Mouse (Mus musculus): Measurements from ENCODE around the gene Cdk19. TPM values are rescaled to one million over a fixed set of nuclear protein-coding genes. Genes with fewer than 3 reads are reported as not detected.

Cdk19 gene
- total and polyA plus RNA-seq, 2 experiments from 2014 or later: 3.9 to 11.8 TPM

DNA sequence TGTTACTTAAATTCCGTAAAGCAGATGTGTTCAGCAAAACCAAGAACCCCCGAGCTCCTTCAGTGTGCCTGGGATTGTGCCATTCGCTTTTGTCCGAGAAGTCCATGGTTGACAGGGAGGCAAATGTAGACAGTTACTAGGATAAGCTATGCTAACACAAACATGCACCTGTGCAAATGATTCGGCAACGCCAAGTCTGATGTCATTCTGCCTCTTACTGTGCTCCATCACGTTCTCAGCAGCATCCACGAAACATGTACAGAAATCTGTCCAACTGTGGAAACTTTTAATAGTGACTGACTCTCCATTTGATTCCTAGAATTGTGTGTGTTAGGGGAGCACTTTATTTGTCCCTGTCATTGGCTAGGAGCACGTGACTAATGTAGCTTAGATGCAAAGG, 93.0 kb downstream of the Cdk19 start:
- no peak for DNase-seq (ENCODE audit: low spot score)
- Histone ChIP-seq H3K36me3 (ENCODE audit: insufficient read depth, low read length) (no peaks in the 10 kb centered on the region), H3K27me3 (ENCODE audit: insufficient read depth, low read length) (no peaks in the 10 kb centered on the region), H3K4me1 (ENCODE audit: insufficient read depth, low read length) (no peaks in the 10 kb centered on the region), H3K9me3 (ENCODE audit: low read length) (no peaks in the 10 kb centered on the region), H3K9ac (replicated peaks; ENCODE audit: low read length, poor library complexity, severe bottlenecking) (no peak overlapping the region), H3K27ac (ENCODE audit: low read depth, low read length) (no peak overlapping the region), H3K4me3 (ENCODE audit: low read depth, low read length) (no peak overlapping the region), H3K4me2 (ENCODE audit: low read depth, low read length, poor library complexity, severe bottlenecking) (no peak overlapping the region)
- WGBS: 90% methylated on average over 9 of the region's 9 CpGs
- no peak for TF ChIP-seq CTCF (IDR thresholded peaks at IDR 0.05)
- ATAC-seq (ENCODE audit: low FRiP score): no peak

DNA sequence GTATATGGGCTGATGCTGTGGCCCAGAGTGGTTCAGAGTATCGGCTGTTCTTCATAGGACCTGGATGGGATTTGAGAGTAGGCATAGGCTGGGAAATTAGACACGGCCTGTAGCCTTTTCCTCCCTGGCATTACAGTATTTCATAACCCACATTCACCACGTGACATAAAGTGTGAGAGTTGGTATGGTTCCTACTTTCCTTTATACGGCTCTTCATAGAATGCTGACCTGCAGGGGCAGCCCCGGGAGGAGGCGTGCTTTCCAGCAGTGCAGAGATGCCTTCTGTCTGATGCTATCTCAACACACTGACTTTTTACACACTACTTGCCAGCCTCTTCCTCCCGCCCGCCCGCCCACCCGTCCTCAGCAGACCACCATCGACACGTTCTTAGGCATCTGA, 96.0 kb downstream of the Cdk19 start:
- Histone ChIP-seq H3K4me1 (ENCODE audit: insufficient read depth, low read length) (no peaks in the 10 kb centered on the region), H3K9me3 (ENCODE audit: low read length) (no peaks in the 10 kb centered on the region), H3K9ac (replicated peaks; ENCODE audit: low read length, poor library complexity, severe bottlenecking) (no peak overlapping the region), H3K27ac (ENCODE audit: low read depth, low read length) (no peak overlapping the region), H3K27me3 (ENCODE audit: insufficient read depth, low read length) (no peaks in the 10 kb centered on the region), H3K4me3 (ENCODE audit: low read depth, low read length) (no peak overlapping the region), H3K4me2 (ENCODE audit: low read depth, low read length, poor library complexity, severe bottlenecking) (no peak overlapping the region), H3K36me3 (ENCODE audit: insufficient read depth, low read length) (no peaks in the 10 kb centered on the region)
- no peak for TF ChIP-seq CTCF (IDR thresholded peaks at IDR 0.05)
- ATAC-seq (ENCODE audit: low FRiP score): no peak
- WGBS: 85% methylated on average over 12 of the region's 12 CpGs
- no peak for DNase-seq (ENCODE audit: low spot score)

DNA sequence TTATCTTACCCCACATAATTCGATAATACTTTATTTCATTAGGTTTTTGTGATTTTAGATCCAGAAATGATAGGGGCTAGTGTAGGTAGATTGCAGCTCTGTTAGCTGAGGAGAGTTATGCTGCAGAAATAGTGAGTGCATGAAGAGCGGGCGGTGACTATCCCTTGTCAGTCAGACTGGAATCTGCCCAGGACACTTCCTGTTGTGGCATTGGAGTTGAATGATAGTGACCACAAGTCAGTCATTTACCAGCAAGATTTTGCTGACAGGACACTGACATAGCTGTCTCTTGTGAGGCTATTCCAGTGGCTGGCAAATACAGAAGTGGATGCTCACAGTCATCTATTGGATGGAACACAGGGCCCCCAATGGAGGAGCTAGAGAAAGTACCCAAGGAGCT, 97.8 kb downstream of the Cdk19 start:
- ATAC-seq (ENCODE audit: low FRiP score): no peak
- H3K4me2 ChIP-seq (ENCODE audit: low read depth, low read length, poor library complexity, severe bottlenecking): no peak overlapping the region
- H3K36me3 ChIP-seq (ENCODE audit: insufficient read depth, low read length): no peaks in the 10 kb centered on the region
- no peaks in the 10 kb centered on the region for H3K9me3 ChIP-seq (ENCODE audit: low read length)
- no peak overlapping the region for H3K27ac ChIP-seq (ENCODE audit: low read depth, low read length)
- no peaks in the 10 kb centered on the region for H3K27me3 ChIP-seq (ENCODE audit: insufficient read depth, low read length)
- no peak overlapping the region for H3K4me3 ChIP-seq (ENCODE audit: low read depth, low read length)
- WGBS: 96% methylated on average over 3 of the region's 3 CpGs
- H3K9ac ChIP-seq (replicated peaks; ENCODE audit: low read length, poor library complexity, severe bottlenecking): no peak overlapping the region
- DNase-seq (ENCODE audit: low spot score): no peak
- no peaks in the 10 kb centered on the region for H3K4me1 ChIP-seq (ENCODE audit: insufficient read depth, low read length)
- TF ChIP-seq CTCF (IDR thresholded peaks at IDR 0.05): no peak

DNA sequence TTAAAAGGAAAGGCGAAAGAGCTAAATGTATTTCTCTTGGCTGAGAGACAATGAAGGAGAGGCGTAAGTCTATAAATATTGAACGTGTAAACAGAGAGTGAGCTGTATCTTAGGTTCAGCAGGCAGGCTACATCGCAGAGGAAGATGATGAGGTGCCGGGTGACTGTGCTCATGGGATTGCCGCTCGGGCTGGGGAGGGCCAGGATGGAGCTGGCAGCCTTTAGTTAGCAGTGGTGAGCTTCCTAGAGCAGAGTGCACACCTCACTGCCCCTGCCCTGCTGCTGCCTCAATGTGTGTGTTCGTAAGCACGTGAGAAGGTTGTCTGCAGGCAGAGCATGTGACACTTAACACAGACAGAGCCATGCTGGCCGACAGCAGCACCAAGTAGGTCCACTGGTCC, 101.4 kb downstream of the Cdk19 start:
- H3K4me3 ChIP-seq (ENCODE audit: low read depth, low read length): no peak overlapping the region
- H3K36me3 ChIP-seq (ENCODE audit: insufficient read depth, low read length): no peaks in the 10 kb centered on the region
- ATAC-seq (ENCODE audit: low FRiP score) (no peak), DNase-seq (ENCODE audit: low spot score) (no peak)
- 77% methylated on average over 10 of the region's 10 CpGs for WGBS
- no peak overlapping the region for H3K4me2 ChIP-seq (ENCODE audit: low read depth, low read length, poor library complexity, severe bottlenecking)
- H3K9ac ChIP-seq (replicated peaks; ENCODE audit: low read length, poor library complexity, severe bottlenecking): no peak overlapping the region
- H3K27ac ChIP-seq (ENCODE audit: low read depth, low read length): no peak overlapping the region
- TF ChIP-seq CTCF (IDR thresholded peaks at IDR 0.05): no peak
- H3K4me1 ChIP-seq (ENCODE audit: insufficient read depth, low read length): no peaks in the 10 kb centered on the region; the same call in 1 of the 2 replicates
- H3K27me3 ChIP-seq (ENCODE audit: insufficient read depth, low read length): no peaks in the 10 kb centered on the region
- no peaks in the 10 kb centered on the region for H3K9me3 ChIP-seq (ENCODE audit: low read length)

DNA sequence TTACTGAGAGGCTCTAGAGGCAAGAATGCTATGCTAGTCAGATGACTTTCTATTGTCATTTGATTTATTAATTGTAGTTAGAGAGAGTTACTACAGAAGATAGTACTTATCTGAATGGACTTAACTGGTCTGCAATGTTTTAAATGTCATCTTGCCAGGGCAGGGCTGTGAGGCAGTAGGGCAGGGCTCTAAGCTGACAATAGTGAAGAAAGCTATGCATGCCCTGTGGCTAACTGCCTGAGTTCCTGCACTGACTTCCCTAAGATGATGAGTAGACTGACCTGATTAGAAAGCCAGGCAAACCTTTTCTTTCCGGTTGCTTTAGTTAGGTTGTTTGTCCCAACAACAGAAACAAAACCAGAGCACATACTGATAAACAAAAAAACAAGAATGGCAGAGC, 102.7 kb downstream of the Cdk19 start:
- Histone ChIP-seq H3K4me3 (ENCODE audit: low read depth, low read length) (no peak overlapping the region), H3K27ac (ENCODE audit: low read depth, low read length) (no peak overlapping the region), H3K4me1 (ENCODE audit: insufficient read depth, low read length) (peaks cover under 1% of the 10 kb centered on the region), H3K4me2 (ENCODE audit: low read depth, low read length, poor library complexity, severe bottlenecking) (no peak overlapping the region), H3K9ac (replicated peaks; ENCODE audit: low read length, poor library complexity, severe bottlenecking) (no peak overlapping the region), H3K27me3 (ENCODE audit: insufficient read depth, low read length) (no peaks in the 10 kb centered on the region), H3K36me3 (ENCODE audit: insufficient read depth, low read length) (no peaks in the 10 kb centered on the region), H3K9me3 (ENCODE audit: low read length) (no peaks in the 10 kb centered on the region)
- ATAC-seq (ENCODE audit: low FRiP score) (no peak), DNase-seq (ENCODE audit: low spot score) (no peak)
- WGBS: 74% methylated on average over 1 of the region's 1 CpGs
- no peak for TF ChIP-seq CTCF (IDR thresholded peaks at IDR 0.05)

DNA sequence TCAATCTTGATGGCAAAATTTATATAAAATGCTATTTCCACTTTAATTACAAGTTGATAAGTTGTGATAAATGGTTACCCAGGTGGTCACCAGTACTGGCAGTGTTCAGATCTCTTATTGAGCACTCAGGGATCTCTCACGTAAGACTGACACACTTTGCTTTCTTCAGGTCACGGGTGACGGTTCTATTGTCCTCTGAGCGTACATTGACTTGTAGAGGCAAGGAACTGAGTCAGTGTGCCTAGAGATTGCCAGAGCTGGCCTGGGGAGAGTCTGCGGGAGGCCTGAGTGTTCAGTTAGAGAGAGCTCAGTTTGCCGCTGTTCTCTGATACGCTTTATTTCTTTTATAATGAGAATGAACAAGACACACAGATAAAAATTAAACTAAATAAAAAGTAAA, 104.0 kb downstream of the Cdk19 start:
- Histone ChIP-seq H3K27me3 (ENCODE audit: insufficient read depth, low read length) (no peaks in the 10 kb centered on the region), H3K4me2 (ENCODE audit: low read depth, low read length, poor library complexity, severe bottlenecking) (no peak overlapping the region), H3K36me3 (ENCODE audit: insufficient read depth, low read length) (no peaks in the 10 kb centered on the region), H3K9me3 (ENCODE audit: low read length) (no peaks in the 10 kb centered on the region), H3K27ac (ENCODE audit: low read depth, low read length) (no peak overlapping the region), H3K9ac (replicated peaks; ENCODE audit: low read length, poor library complexity, severe bottlenecking) (no peak overlapping the region), H3K4me1 (ENCODE audit: insufficient read depth, low read length) (peaks cover 9% of the 10 kb centered on the region), H3K4me3 (ENCODE audit: low read depth, low read length) (no peak overlapping the region)
- no peak for ATAC-seq (ENCODE audit: low FRiP score)
- no peak for DNase-seq (ENCODE audit: low spot score)
- TF ChIP-seq CTCF (IDR thresholded peaks at IDR 0.05): no peak
- 27% methylated on average over 7 of the region's 7 CpGs for WGBS
